Mouse (Mus musculus) liver, embryonic 14.5 days (tissue): ENCODE results near the gene Mars. TPM values are rescaled to one million over a fixed set of nuclear protein-coding genes. Genes with fewer than 3 reads are reported as not detected.

ENCODE experiments used
- ATAC-seq: fragments of 200-750 bp; cut with Nextera tagmentation; 2 replicates; pipeline ENCODE4 v1.8.0; 2017; ENCODE audit warnings: moderate number of reproducible peaks, mild to moderate bottlenecking, moderate library complexity; ENCODE audit not compliant: insufficient read depth
- DNase-seq, 3 experiments: peaks; one replicate each; pipeline ENCODE4 v3.0.0-alpha.2; 2012 to 2013; ENCODE audit warnings: low read depth in 3 of 3, low spot score in 3 of 3
- H3K27ac ChIP-seq: fragments of 300-500 bp; sonication (generic); 2 replicates; pipeline ENCODE4 v1.5.1; 2014; ENCODE audit warnings: moderate library complexity, mild to moderate bottlenecking, control low read depth, inconsistent platforms
- H3K27me3 ChIP-seq: fragments of 300-500 bp; sonication (generic); 2 replicates; pipeline ENCODE4 v1.6.1; 2014; ENCODE audit warnings: mild to moderate bottlenecking, low read length, moderate library complexity; ENCODE audit not compliant: control insufficient read depth, insufficient read depth
- H3K36me3 ChIP-seq: fragments of 300-500 bp; sonication (generic); replicated peaks from 2 replicates; pipeline ENCODE4 v1.6.1; 2014; ENCODE audit warnings: low read depth; ENCODE audit not compliant: control insufficient read depth, insufficient read depth
- H3K4me1 ChIP-seq, 2 experiments: fragments of 200-500 bp in 1 of 2; fragments of 300-500 bp in 1 of 2; sonication (generic) in 1 of 2; replicated peaks; 2 replicates each; pipeline ENCODE4 v1.6.1; 2012 to 2014; ENCODE audit warnings: antibody characterized with exemption in 1 of 2, inconsistent platforms in 1 of 2, low read length in 1 of 2; ENCODE audit not compliant: control insufficient read depth in 2 of 2, insufficient read depth in 2 of 2
- H3K4me2 ChIP-seq: fragments of 300-500 bp; sonication (generic); 2 replicates; pipeline ENCODE4 v1.6.1; 2014; ENCODE audit warnings: low read depth, mild to moderate bottlenecking, control low read depth, moderate library complexity
- H3K4me3 ChIP-seq, 2 experiments: fragments of 200-500 bp in 1 of 2; fragments of 300-500 bp in 1 of 2; sonication (generic) in 1 of 2; 2 replicates each; pipeline ENCODE4 v1.5.1; 2012 to 2014; ENCODE audit warnings: low read depth in 2 of 2, low read length in 2 of 2, mild to moderate bottlenecking in 2 of 2, control low read depth in 1 of 2, inconsistent platforms in 1 of 2, moderate library complexity in 1 of 2; ENCODE audit not compliant: insufficient read depth in 1 of 2
- H3K9ac ChIP-seq: fragments of 300-500 bp; sonication (generic); replicated peaks from 2 replicates; pipeline ENCODE4 v1.6.1; 2014; ENCODE audit warnings: mild to moderate bottlenecking, control low read depth, moderate library complexity
- H3K9me3 ChIP-seq: fragments of 300-500 bp; sonication (generic); 2 replicates; pipeline ENCODE4 v1.6.1; 2016; ENCODE audit warnings: low read length, mixed read lengths; ENCODE audit not compliant: control insufficient read depth
- CTCF ChIP-seq: IDR thresholded peaks from 2 replicates; pipeline ENCODE4 v1.5.1; 2016; ENCODE audit warnings: antibody characterized with exemption, low read depth, control low read depth
- EP300 ChIP-seq: IDR thresholded peaks from 2 replicates; pipeline ENCODE4 v1.6.1; 2016; ENCODE audit warnings: antibody characterized with exemption, low read depth
- WGBS: fragments of 180-500 bp; shearing (Covaris S2); extraction: QIAGEN DNeasy Blood & Tissue Kit; methylation state at CpG from one replicate; pipeline ENCODE4 v1.1.7; 2014; ENCODE audit not compliant: insufficient replicate concordance; 5-methylcytosine and 5-hydroxymethylcytosine counted together
- polyA plus RNA-seq, 2 experiments: library from polyadenylated mRNA; depleted of rRNA in 1 of 2; stranded (reverse) in 1 of 2; unstranded in 1 of 2; fragments of >200 nt; fragmentation: Nextera tagmentation in 1 of 2; extraction: Ambion mirVana in 1 of 2; gene quantifications; 2 replicates each; pipeline versions ENCODE4 v1.2.1 to v1.2.3; 2012 to 2014

Mars gene
- polyA plus RNA-seq, 2 experiments, result 63.4 to 101 TPM

DNA sequence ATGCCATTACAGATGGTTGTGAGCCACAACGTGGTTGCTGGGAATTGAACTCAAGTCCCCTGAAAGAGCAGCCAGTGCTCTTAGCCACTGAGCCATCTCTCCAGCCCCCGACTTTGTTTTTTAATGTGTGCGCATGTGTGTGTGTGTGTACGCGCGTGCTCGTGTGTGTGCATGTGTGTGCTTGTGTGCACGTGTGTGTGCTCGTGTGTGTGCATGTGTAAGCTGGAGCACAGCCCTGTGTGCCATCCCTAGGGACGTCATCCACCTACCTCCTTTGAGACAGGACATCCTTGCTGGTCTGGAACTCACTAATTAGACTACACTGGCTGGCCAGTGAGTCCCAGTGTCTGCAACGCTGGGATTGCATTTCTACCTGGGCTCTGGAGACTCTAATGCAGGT is 41.2 kb upstream of the Mars start:
- TF ChIP-seq EP300, result no peak
- no peak for TF ChIP-seq CTCF
- Histone ChIP-seq H3K9ac (no peak overlapping the region), H3K4me2 (no peak overlapping the region), H3K27me3 (no peaks in the 10 kb centered on the region; the same call in 1 of the 2 replicates), H3K9me3 (no peaks in the 10 kb centered on the region), H3K36me3 (no peaks in the 10 kb centered on the region), H3K27ac (no peak overlapping the region), H3K4me3 (no peak overlapping the region), H3K4me1 (no peaks in the 10 kb centered on the region; a peak in 1 of 4 replicates)
- ATAC-seq (no peak), DNase-seq (no peak)
- 77% methylated on average over 11 of the region's 11 CpGs for WGBS

DNA sequence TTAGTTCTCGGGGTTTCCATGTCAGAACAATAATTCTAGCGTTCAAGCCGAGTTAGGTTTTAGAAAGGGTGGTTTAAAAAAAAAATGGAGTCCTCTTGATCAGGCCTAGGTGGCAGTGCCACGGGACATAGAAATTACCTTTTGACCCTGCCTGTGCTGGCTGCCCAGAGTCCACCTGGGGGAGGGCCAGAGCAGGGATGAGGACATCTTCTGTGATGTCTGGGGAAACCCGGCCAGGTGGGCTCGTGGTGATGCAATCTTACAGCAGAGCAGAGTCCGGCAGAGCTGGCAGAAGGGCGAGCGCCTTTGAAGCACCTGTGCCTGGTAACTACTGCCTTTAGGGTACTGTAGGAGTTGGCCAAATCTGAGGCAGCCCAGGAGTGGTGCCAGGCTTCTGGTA is 40.6 kb upstream of the Mars start:
- no peak overlapping the region for H3K4me2 ChIP-seq
- H3K9me3 ChIP-seq, result no peaks in the 10 kb centered on the region
- no peak overlapping the region for H3K4me3 ChIP-seq
- H3K27me3 ChIP-seq, result no peaks in the 10 kb centered on the region; the same call in 1 of the 2 replicates
- DNase-seq (no peak), ATAC-seq (peak; percentile 44)
- H3K27ac ChIP-seq, result no peak overlapping the region
- H3K4me1 ChIP-seq, result no peaks in the 10 kb centered on the region; a peak in 1 of 4 replicates
- WGBS, result 65% methylated on average over 9 of the region's 9 CpGs
- TF ChIP-seq EP300, result no peak
- H3K9ac ChIP-seq, result no peak overlapping the region
- H3K36me3 ChIP-seq, result no peaks in the 10 kb centered on the region

DNA sequence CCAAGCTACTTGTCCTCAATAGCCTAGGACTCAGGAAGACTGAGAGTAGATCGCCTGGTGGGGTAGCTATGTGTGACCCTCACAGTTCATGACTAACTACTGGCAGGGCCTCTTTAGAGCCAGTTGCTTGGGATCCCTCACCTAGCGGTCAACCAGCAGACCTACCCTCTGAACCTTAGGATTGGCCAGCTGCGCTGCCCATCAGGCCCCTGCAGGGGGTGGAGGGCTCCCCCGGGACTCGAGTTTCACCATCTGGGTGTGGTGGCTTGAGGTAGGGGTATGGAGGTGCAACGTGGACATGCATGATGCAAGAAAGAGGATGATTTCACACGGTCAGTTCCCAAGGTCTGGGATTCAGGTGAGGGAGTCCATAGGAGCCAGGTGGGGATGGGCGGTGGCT is 40.1 kb upstream of the Mars start:
- H3K27me3 ChIP-seq, result no peaks in the 10 kb centered on the region; the same call in 1 of the 2 replicates
- no peak overlapping the region for H3K4me2 ChIP-seq
- peak; percentile 16; the same call in 1 of the 2 replicates for ATAC-seq
- no peak for DNase-seq
- H3K4me3 ChIP-seq, result no peak overlapping the region
- H3K9ac ChIP-seq, result no peak overlapping the region
- WGBS, result 63% methylated on average over 8 of the region's 8 CpGs
- H3K4me1 ChIP-seq, result no peaks in the 10 kb centered on the region; a peak in 1 of 4 replicates
- no peak overlapping the region for H3K27ac ChIP-seq
- TF ChIP-seq CTCF, result 0 out of 2 replicates have a peak, but pooled peaks have one; percentile 10
- no peak for TF ChIP-seq EP300
- no peaks in the 10 kb centered on the region for H3K36me3 ChIP-seq
- no peaks in the 10 kb centered on the region for H3K9me3 ChIP-seq

DNA sequence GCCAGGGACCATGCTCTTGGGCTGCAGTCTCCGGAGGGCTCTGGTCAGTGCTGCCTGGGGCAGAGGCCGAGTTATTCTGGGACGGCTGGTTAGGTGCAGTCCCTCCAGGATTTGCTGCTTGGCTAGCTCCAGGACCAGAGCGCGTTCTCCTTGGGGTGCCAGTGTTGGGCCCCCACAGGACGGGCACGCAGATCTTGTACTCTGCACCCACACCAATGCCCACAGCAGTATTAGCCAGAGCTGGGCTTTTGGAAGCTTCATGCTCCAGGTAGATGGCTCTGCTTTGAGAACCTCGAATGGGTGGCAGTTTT is 39.7 kb upstream of the Mars start:
- no peak for ATAC-seq
- H3K27ac ChIP-seq, result no peak overlapping the region
- WGBS, result 68% methylated on average over 8 of the region's 8 CpGs

DNA sequence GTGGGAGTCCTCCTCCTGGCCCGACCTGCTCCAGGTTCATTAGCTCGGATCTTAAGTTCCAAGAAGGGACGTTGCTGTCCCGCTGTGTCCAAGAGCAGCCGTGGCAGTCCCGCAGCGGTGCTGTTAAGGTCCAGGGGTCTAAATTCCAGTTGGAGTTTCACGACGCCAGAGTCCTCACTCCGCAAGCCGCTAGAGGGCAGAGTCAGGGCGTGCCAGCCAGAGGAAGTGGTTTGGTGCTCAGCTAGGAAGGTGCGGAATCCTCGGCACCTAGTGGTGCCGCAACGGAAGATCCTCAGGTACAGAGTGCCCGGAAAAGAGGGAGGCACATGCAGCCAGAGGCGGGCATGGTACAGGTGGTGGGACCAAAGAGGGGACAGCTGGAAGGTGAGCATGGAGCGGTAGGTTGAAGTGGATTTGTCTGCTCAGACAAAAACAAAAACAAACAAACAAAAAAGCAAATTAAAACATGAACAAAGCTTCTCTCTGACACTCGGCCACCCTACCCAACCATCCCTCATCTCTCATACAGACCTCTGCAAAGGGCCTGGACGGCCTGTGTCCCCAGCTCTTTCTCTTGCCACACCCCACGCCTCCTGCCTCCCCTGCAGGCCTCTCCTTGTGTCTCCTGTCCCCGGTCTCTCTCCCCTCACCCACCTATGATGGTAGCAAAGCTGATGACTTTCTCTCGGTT is 39.2 kb upstream of the Mars start:
- Histone ChIP-seq H3K4me1 (no peaks in the 10 kb centered on the region; a peak in 1 of 4 replicates), H3K9ac (no peak overlapping the region), H3K9me3 (no peaks in the 10 kb centered on the region), H3K36me3 (no peaks in the 10 kb centered on the region), H3K27me3 (no peaks in the 10 kb centered on the region; the same call in 1 of the 2 replicates), H3K27ac (no peak overlapping the region), H3K4me2 (peak overlapping the region; percentile 36), H3K4me3 (peak overlapping the region in 1 of 2 experiments; percentile 12; a peak in 2 of 4 replicates)
- DNase-seq, result peak in 1 of 3 experiments; percentile 41
- 8% methylated on average over 24 of the region's 24 CpGs for WGBS
- peak; percentile 91 for TF ChIP-seq CTCF
- no peak for TF ChIP-seq EP300
- ATAC-seq, result peak; percentile 56

More for the DNA sequence above, 39.7 kb upstream of the Mars start:
- no peak overlapping the region for H3K4me3 ChIP-seq
- H3K4me1 ChIP-seq, result no peaks in the 10 kb centered on the region; a peak in 1 of 4 replicates
- H3K27me3 ChIP-seq, result no peaks in the 10 kb centered on the region; the same call in 1 of the 2 replicates
- H3K9ac ChIP-seq, result no peak overlapping the region
- H3K36me3 ChIP-seq, result no peaks in the 10 kb centered on the region
- peak overlapping the region; percentile 36 for H3K4me2 ChIP-seq
- DNase-seq, result no peak
- TF ChIP-seq EP300 (no peak), CTCF (no peak)
- H3K9me3 ChIP-seq, result no peaks in the 10 kb centered on the region
